Mouse (Mus musculus): Measurements from ENCODE around the gene Fam102a. TPM values are rescaled to one million over a fixed set of nuclear protein-coding genes. Genes with fewer than 3 reads are reported as not detected.
A peak's percentile ranks its signal among the peaks of the same experiment; 100 is the strongest.

Gene Fam102a
- total RNA-seq, 1 experiment = 11.6 TPM

DNA sequence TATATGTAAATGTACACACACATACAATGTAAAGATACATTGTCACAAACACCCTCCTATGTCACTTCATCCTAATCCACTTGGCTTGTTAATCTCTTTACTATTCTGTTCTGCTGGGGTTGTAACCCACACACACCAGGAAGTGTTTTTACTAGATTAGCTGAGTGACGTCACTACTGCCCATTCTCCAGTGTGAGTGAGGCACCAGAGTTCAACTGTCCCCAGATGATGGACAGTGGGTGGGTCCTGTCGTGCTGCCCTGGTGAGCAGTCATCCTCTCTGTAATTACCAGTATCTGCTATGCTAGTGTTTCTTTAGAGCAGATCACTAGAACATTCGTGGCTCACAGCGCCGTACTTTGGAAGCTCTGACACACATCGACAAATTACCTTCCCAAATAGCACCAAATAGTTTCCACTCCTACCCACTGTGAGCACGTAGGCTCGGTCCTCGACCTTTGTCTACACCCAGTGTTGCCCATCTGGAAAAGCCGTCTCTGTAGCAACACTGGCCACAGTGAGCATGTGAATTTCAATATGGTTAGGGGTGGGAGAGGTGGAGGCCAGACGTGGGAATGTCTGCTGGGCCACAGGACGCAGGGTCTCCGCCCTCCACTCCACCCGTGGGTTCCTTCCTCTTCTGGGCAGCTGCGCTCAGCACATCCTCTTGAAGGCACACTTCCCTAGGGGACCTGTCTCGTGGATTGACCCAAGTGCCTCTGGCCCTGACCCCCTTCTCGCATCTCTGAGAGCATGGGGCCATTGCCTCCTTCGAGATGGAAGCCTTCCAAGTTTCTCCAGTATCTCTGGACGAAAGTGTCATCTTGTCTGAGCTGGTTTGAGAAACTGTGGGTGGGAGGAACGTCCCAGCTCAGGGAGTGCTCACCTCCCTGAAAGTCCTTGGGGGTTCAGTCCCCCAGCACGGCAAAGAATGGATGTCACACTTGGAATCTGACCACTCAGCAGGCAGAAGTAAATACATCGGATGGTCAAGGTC, 28.2 kb upstream of the Fam102a start:
- no peak overlapping the region for H3K27ac ChIP-seq (ENCODE audit: insufficient read depth, low read depth, low read length, poor library complexity, severe bottlenecking)

GRCm38 (mm10) chr2:32507906-32508305, 27.2 kb upstream of the Fam102a start:
- no peak overlapping the region for H3K27ac ChIP-seq (ENCODE audit: insufficient read depth, low read depth, low read length, poor library complexity, severe bottlenecking)
- H3K4me3 ChIP-seq (ENCODE audit: insufficient read depth in 1 of 2, low read depth in 1 of 2, low read length in 2 of 2, poor library complexity in 1 of 2, severe bottlenecking in 1 of 2) = no peak overlapping the region
- TF ChIP-seq HCFC1 (IDR thresholded peaks at IDR 0.05; ENCODE audit: borderline replicate concordance, insufficient read depth, low read length) (no peak), CHD2 (IDR thresholded peaks at IDR 0.05; ENCODE audit: low read depth, low read length) (no peak), MAFK (IDR thresholded peaks at IDR 0.05; ENCODE audit: insufficient read depth, low read depth, low read length) (no peak), ZC3H11A (IDR thresholded peaks at IDR 0.05; ENCODE audit: borderline replicate concordance, low read depth, low read length) (no peak), ZNF384 (IDR thresholded peaks at IDR 0.05; ENCODE audit: low read depth, low read length) (no peak)
- no peaks in the 10 kb centered on the region for H3K36me3 ChIP-seq (ENCODE audit: control insufficient read depth, insufficient read depth, low read length, poor library complexity, severe bottlenecking)
- H3K9me3 ChIP-seq (ENCODE audit: control insufficient read depth, insufficient read depth, low read depth, low read length) = no peaks in the 10 kb centered on the region
- peaks cover 9 to 23% of the 10 kb centered on the region in 2 experiments for H3K4me1 ChIP-seq (ENCODE audit: control insufficient read depth in 2 of 2, insufficient read depth in 2 of 2, low read length in 2 of 2, poor library complexity in 1 of 2)
- in situ Hi-C loops (cut with MboI; ENCODE audit: low sequenced_read_pairs in 2 of 2, unreplicated experiment in 2 of 2) = no loop called here
- no peak overlapping the region for H3K9ac ChIP-seq (ENCODE audit: insufficient read depth, low read depth, low read length, poor library complexity, severe bottlenecking)
- no peak for DNase-seq (ENCODE audit: low read depth, low spot score)

More for the DNA sequence above, 28.2 kb upstream of the Fam102a start:
- no peaks in the 10 kb centered on the region for H3K36me3 ChIP-seq (ENCODE audit: control insufficient read depth, insufficient read depth, low read length, poor library complexity, severe bottlenecking)
- H3K9ac ChIP-seq (ENCODE audit: insufficient read depth, low read depth, low read length, poor library complexity, severe bottlenecking) = no peak overlapping the region
- H3K9me3 ChIP-seq (ENCODE audit: control insufficient read depth, insufficient read depth, low read depth, low read length) = no peaks in the 10 kb centered on the region
- TF ChIP-seq MAFK (IDR thresholded peaks at IDR 0.05; ENCODE audit: insufficient read depth, low read depth, low read length) = no peak
- no peak for TF ChIP-seq CHD2 (IDR thresholded peaks at IDR 0.05; ENCODE audit: low read depth, low read length)
- TF ChIP-seq ZC3H11A (IDR thresholded peaks at IDR 0.05; ENCODE audit: borderline replicate concordance, low read depth, low read length) = no peak
- no peak for TF ChIP-seq HCFC1 (IDR thresholded peaks at IDR 0.05; ENCODE audit: borderline replicate concordance, insufficient read depth, low read length)
- no peak for TF ChIP-seq ZNF384 (IDR thresholded peaks at IDR 0.05; ENCODE audit: low read depth, low read length)
- H3K4me1 ChIP-seq (ENCODE audit: control insufficient read depth in 2 of 2, insufficient read depth in 2 of 2, low read length in 2 of 2, poor library complexity in 1 of 2) = peaks cover 13 to 23% of the 10 kb centered on the region in 2 experiments
- H3K4me3 ChIP-seq (ENCODE audit: insufficient read depth in 1 of 2, low read depth in 1 of 2, low read length in 2 of 2, poor library complexity in 1 of 2, severe bottlenecking in 1 of 2) = no peak overlapping the region
- DNase-seq (ENCODE audit: low read depth, low spot score) = no peak
- in situ Hi-C loops (cut with MboI; ENCODE audit: low sequenced_read_pairs in 2 of 2, unreplicated experiment in 2 of 2) = no loop called here

DNA sequence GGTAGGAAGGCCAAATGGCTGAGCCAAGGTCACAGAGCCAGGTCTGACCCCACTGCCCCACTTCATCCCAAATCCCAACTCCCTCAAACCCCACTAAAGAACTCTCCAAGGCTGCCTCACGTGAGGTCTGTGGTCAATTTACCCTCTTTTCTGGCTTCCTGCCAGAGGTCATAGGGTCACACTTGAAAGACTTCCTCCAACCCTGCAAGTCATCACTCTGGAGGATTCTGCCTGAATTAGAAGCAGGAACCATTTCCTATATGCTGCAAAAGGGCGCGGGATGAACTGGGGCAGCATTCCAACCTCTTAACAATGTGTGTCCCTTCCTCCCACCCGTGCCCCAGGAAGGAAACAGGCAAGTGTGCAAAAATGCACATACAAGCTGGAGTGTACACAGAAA, 25.8 kb upstream of the Fam102a start:
- H3K9me3 ChIP-seq (ENCODE audit: control insufficient read depth, insufficient read depth, low read depth, low read length) = no peaks in the 10 kb centered on the region
- DNase-seq (ENCODE audit: low read depth, low spot score) = peak; percentile 67
- in situ Hi-C loops (cut with MboI; ENCODE audit: low sequenced_read_pairs in 2 of 2, unreplicated experiment in 2 of 2) = no loop called here
- no peak for TF ChIP-seq CHD2 (IDR thresholded peaks at IDR 0.05; ENCODE audit: low read depth, low read length)
- no peak for TF ChIP-seq HCFC1 (IDR thresholded peaks at IDR 0.05; ENCODE audit: borderline replicate concordance, insufficient read depth, low read length)
- TF ChIP-seq ZC3H11A (IDR thresholded peaks at IDR 0.05; ENCODE audit: borderline replicate concordance, low read depth, low read length) = no peak
- no peak for TF ChIP-seq MAFK (IDR thresholded peaks at IDR 0.05; ENCODE audit: insufficient read depth, low read depth, low read length)
- TF ChIP-seq ZNF384 (IDR thresholded peaks at IDR 0.05; ENCODE audit: low read depth, low read length) = no peak
- H3K9ac ChIP-seq (ENCODE audit: insufficient read depth, low read depth, low read length, poor library complexity, severe bottlenecking) = no peak overlapping the region
- peaks cover 11 to 23% of the 10 kb centered on the region in 2 experiments for H3K4me1 ChIP-seq (ENCODE audit: control insufficient read depth in 2 of 2, insufficient read depth in 2 of 2, low read length in 2 of 2, poor library complexity in 1 of 2)
- H3K36me3 ChIP-seq (ENCODE audit: control insufficient read depth, insufficient read depth, low read length, poor library complexity, severe bottlenecking) = no peaks in the 10 kb centered on the region
- no peak overlapping the region for H3K4me3 ChIP-seq (ENCODE audit: insufficient read depth in 1 of 2, low read depth in 1 of 2, low read length in 2 of 2, poor library complexity in 1 of 2, severe bottlenecking in 1 of 2)
- H3K27ac ChIP-seq (ENCODE audit: insufficient read depth, low read depth, low read length, poor library complexity, severe bottlenecking) = peak overlapping the region; percentile 86; the same call in 1 of the 2 replicates

- no peaks in the 10 kb centered on the region for H3K36me3 ChIP-seq (ENCODE audit: control insufficient read depth, insufficient read depth, low read length, poor library complexity, severe bottlenecking)
- in situ Hi-C loops (cut with MboI; ENCODE audit: low sequenced_read_pairs in 2 of 2, unreplicated experiment in 2 of 2) = no loop called here
- peaks cover 11 to 27% of the 10 kb centered on the region in 2 experiments for H3K4me1 ChIP-seq (ENCODE audit: control insufficient read depth in 2 of 2, insufficient read depth in 2 of 2, low read length in 2 of 2, poor library complexity in 1 of 2)
- H3K9ac ChIP-seq (ENCODE audit: insufficient read depth, low read depth, low read length, poor library complexity, severe bottlenecking) = peak overlapping the region; percentile 41; the same call in 1 of the 2 replicates
- DNase-seq (ENCODE audit: low read depth, low spot score) = no peak
- H3K4me3 ChIP-seq (ENCODE audit: insufficient read depth in 1 of 2, low read depth in 1 of 2, low read length in 2 of 2, poor library complexity in 1 of 2, severe bottlenecking in 1 of 2) = no peak overlapping the region
- no peaks in the 10 kb centered on the region for H3K9me3 ChIP-seq (ENCODE audit: control insufficient read depth, insufficient read depth, low read depth, low read length)
- TF ChIP-seq ZNF384 (IDR thresholded peaks at IDR 0.05; ENCODE audit: low read depth, low read length) (no peak), ZC3H11A (IDR thresholded peaks at IDR 0.05; ENCODE audit: borderline replicate concordance, low read depth, low read length) (no peak), MAFK (IDR thresholded peaks at IDR 0.05; ENCODE audit: insufficient read depth, low read depth, low read length) (no peak), HCFC1 (IDR thresholded peaks at IDR 0.05; ENCODE audit: borderline replicate concordance, insufficient read depth, low read length) (no peak), CHD2 (IDR thresholded peaks at IDR 0.05; ENCODE audit: low read depth, low read length) (no peak)
- H3K27ac ChIP-seq (ENCODE audit: insufficient read depth, low read depth, low read length, poor library complexity, severe bottlenecking) = peak overlapping the region; percentile 86
Observed at GRCm38 (mm10) chr2:32509896-32510295, 25.2 kb upstream of the Fam102a start.
